Mouse (Mus musculus) adrenal gland, postnatal 25 days (tissue): ENCODE measurements around the gene Ap1b1. TPM values are rescaled to one million over a fixed set of nuclear protein-coding genes. Genes with fewer than 3 reads are reported as not detected.
A peak's percentile ranks its signal among the peaks of the same experiment; 100 is the strongest.
"Not testable (repeated sequence)": the region's sequence is repeated elsewhere in the genome, so short reads cannot be mapped to it uniquely, and the experiment has no call there.

ENCODE experiments used
- DNase-seq: peaks from one replicate; pipeline ENCODE4 v3.0.0; 2021; ENCODE audit warnings: mixed read lengths
- microRNA-seq, 2 experiments: library from miRNA; unstranded; fragments of <30 nt; microRNA quantifications; one replicate each; pipeline ENCODE4 v1.2.0; 2021
- total RNA-seq: library from RNA; stranded (reverse); gene quantifications from 2 replicates; pipeline ENCODE4 v1.2.3, GENCODE M21; 2021

Gene Ap1b1
- total RNA-seq, 1 experiment from 2014 or later = 68.0 TPM

GRCm38 (mm10) chr11:5062326-5062725 lies 75.7 kb downstream of the Ap1b1 start:
- DNase-seq = no peak

DNA sequence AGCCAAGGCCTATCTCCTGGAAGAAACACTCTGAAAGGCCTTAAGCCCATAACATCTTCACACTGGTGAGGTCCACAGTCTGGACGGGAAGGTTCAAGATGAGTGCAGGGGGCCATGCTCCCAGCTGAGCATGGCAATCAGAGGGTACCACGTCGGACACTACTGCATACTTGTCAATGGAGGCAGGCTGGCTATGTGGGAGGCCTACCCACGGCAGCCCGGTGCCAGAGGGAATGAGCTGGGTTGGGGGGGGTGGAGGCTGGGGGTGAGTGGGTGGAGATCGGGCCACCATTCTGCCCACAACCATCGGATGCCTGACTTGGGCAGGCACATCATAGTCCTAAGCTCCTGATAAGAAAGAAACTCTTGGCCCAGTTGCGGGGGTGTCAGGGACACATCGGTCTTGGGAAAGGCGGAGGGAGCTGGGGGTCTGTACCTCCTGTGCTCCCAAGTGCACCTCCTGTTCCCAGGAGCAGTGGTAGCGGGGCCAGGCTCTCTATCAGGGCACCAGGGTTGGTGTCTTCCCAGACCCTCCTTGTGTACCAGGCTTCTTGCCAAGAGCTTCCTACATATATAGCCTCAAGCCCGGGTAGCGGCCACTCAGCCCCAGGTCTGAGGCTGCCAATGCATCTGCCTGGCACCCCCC lies 76.4 kb downstream of the Ap1b1 start:
- no peak for DNase-seq

DNA sequence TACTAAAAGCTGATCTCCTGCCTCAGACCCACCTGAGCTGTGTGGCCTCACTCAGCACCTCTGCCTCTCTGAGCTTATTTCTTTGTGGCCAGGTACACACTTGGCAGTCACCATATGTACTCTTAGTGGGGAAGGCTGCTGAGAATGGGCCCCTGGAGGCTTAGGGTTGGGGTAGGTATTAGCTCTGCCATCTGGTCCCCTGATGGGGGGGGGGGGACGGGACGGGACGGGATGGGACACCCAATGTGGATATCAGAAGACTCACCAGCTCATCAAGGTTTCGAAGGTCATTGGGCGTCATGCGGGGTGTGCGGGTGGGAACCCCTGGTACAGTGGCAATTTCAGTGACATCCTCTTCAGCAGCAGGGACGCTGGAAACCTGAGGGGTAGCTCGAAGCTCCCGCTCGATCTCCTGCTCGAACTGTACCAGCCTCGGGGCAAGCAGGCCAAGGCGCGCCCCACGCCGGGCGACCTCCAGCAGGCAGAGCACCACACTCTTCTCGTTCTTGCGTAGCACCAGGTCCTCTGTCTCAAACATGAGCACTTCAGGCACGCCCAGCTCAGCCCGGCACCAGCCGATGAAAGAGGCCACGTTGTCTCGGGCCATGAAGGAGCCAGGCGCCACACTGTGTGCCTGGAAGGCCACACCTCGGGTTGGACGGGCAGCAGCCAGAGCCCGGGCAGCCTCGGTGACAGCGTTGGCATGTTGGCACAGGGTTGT lies 77.1 kb downstream of the Ap1b1 start:
- DNase-seq = peak; percentile 21

- DNase-seq = no peak
Measured at GRCm38 (mm10) chr11:5064282-5065055, 77.8 kb downstream of the Ap1b1 start.

GRCm38 (mm10) chr11:5065056-5065821 lies 78.6 kb downstream of the Ap1b1 start, which contains the start of gene Gas2l1:
Gene Gas2l1 (minus strand): TSS chr11:5065327.
- DNase-seq = peak; percentile 93

- DNase-seq = no peak
Measured at GRCm38 (mm10) chr11:5067063-5067462, 80.4 kb downstream of the Ap1b1 start.

DNA sequence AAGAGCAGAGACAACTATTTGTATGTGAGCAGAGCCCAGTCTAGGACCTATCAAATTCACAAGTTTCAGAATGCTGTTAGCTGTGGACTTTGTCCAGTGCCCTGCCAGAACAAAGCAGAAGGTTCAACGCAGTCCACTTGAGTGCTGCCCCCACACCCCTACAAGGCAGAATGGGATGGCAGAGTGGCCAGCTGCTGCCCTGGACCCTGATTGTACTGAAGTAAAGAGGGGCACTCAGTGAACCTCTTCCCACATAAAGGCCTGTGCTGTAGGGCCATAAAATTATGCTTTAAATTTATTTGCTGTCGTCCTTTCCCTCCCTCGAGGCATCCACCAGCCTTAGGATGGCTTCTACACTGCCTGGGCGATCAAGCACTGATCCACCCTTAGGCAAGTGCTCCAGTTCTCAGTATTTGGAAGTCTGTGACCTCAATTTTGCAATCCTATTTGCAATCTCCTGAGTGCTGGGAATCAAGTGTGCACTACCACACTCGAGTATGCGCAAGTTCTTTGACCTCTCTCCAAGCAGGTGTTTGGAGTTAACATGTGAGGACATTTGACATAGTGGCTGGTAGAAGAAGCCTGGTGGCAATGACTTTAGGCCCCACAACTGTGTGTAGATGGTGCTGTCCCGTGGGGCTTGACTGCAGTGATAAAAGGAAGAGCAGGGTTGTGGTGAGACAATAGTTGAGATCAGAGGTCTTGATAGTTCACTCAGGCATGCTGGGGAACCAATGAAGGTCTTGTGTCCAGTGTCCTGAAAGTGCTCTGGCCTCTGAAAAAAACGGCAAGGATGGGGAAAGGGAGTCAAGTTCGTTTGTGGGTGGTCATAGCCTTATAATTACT lies 81.7 kb downstream of the Ap1b1 start:
- no peak for DNase-seq

DNA sequence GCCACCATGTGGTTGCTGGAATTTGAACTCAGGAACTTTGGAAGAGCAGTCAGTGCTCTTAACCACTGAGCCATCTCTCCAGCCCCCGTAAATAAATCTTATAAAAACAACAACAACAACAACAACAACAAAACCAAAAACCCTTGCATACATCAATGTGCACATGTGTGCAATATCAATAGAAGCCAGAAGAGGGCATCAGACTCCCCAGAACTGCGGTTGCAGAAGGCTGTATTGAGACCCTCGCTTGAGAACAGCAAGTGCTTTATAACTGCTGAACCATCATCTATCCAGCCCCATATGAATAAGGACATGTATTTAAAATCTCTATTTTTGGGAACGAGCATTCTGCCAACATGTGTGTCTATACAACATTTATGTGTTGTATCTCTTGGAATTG lies 88.3 kb downstream of the Ap1b1 start:
- no peak for DNase-seq

DNA sequence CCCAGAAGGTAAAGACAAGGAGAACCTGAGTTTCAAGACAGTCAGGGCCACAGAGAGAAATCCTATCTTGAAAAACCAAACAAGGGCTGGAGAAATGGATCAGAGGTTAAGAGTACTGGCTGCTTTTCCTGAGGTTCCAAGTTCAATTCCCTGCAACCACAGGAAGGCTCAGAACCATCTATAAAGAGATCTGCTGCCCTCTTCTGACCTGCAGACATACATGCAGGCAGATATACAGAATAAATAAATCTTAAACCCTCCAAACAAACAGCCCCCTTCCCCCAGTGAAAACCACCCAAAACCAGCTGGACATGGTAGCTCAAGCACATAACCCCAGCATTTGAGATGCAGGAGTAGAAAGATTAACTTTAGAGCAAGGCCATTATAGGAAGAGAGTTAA lies 89.1 kb downstream of the Ap1b1 start:
- no peak for DNase-seq

- not testable (repeated sequence) for DNase-seq
Measured at GRCm38 (mm10) chr11:5076843-5077242, 90.2 kb downstream of the Ap1b1 start.

GRCm38 (mm10) chr11:5089147-5089546 lies 102.5 kb downstream of the Ap1b1 start:
- no peak for DNase-seq

DNA sequence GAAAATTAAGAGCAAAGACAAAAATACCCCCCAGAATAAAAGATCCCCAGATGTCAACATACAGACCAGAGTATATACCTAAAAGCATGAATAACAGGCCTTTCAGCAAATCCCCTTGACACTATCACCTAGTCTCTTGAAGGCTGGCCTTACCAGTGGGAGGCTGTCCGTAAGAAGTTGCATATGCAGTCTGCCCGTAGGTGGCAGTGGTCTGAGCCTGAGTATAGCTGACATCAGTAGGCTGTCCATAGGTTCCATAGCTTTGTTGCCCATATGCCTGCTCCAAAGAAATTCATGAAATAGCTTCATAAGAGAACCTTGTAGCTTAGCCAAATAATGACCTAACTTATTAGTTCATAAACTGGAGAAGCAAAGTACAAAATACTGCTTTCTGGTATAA lies 105.1 kb downstream of the Ap1b1 start:
- no peak for DNase-seq

Small RNA genes lying within 50 kb of the gene (microRNA-seq; reads per million reads assigned to microRNA genes)
- gene Gm47296 = 0 reads per million in 2 experiments

Other genes starting within 250 kb of the Ap1b1 start
- gene Cabp7, start 240.0 kb upstream of the Ap1b1 start, total RNA-seq = not detected in 2 replicates
- 160 and 207 TPM in 2 replicates for gene Nf2, start 137.3 kb upstream of the Ap1b1 start, total RNA-seq
- 27.5 and 29.2 TPM in 2 replicates for gene Nipsnap1, start 112.9 kb upstream of the Ap1b1 start, total RNA-seq
- 33.3 and 36.7 TPM in 2 replicates for gene Thoc5, start 91.5 kb upstream of the Ap1b1 start, total RNA-seq
- 0.88 and 1.1 TPM in 2 replicates for gene Nefh, start 38.8 kb upstream of the Ap1b1 start, total RNA-seq
- 0.39 TPM in 1 of 2 replicates, not detected in the other for gene Rasl10a, start 71.3 kb downstream of the Ap1b1 start, total RNA-seq
- gene Gas2l1, start 78.5 kb downstream of the Ap1b1 start, total RNA-seq = 42.4 and 46.1 TPM in 2 replicates
- 18.8 and 27.9 TPM in 2 replicates for gene Rhbdd3, start 112.1 kb downstream of the Ap1b1 start, total RNA-seq
- gene Ewsr1, start 112.4 kb downstream of the Ap1b1 start, total RNA-seq = 361 and 374 TPM in 2 replicates
- 5.9 and 9.4 TPM in 2 replicates for gene Emid1, start 165.4 kb downstream of the Ap1b1 start, total RNA-seq